Mouse (Mus musculus): Measurements from ENCODE around the gene Dgkd.
"Not testable (repeated sequence)": the region's sequence is repeated elsewhere in the genome, so short reads cannot be mapped to it uniquely, and the experiment has no call there.

The Dgkd gene

DNA sequence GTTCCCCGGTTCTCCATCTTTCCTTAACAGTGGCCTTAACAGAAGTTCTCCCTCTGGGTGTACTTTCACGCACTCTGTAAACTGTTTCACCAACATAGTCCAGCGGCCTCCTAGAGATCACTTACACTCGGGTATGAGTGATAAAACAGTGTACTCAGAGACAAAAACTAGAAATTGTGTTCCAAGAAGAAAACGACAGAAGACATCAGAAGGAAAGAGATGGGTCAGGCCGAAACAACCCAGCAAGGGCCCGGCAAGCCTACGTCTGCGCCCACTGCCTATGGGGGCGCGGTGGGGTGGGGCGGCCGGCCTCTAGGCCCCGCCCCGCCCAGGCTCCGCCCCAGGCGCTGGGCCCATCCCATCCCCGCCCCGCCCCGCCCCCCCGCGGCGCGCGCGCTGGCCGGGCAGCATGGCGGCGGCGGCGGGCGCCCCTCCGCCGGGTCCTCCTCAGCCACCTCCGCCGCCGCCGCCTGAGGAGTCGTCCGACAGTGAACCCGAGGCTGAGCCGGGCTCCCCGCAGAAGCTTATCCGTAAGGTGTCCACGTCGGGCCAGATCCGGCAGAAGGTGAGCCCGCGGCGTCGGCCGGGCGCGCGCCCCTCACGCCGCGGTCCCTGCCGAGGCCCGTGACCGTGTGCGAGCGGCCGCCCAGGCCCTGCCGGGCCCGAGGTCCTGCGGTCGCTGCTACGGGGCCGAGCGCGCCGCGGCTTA is at the start of gene Dgkd:
Dgkd (plus strand) TSS at position 396 of the 709 bp plus-strand sequence.
- peak; percentile 88 for DNase-seq (ENCODE audit: low read depth, low spot score)

DNA sequence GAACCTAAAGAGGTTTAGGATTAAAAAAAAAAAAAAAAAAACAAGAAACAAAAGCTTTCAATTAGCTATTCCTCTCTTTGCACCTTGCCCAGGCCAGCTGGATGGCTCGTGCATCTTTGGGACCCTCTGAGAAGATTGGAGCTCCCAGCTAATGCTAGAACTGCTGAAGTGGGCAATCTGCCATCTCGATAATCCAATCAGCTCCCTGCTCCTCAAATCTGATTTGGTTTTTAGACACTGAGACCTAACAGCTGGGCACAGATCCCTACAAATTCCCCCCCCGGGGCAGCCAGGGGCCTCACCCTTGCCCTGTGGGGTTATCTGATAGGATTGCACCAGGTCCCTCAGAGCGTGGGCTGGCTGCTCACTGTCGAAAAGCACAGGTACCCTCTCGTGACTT is 49.5 kb upstream of the Dgkd start, which contains the start of gene Sag:
Sag (plus strand) TSS at position 105 of the 400 bp plus-strand sequence.
- no peak for DNase-seq (ENCODE audit: low read depth, low spot score)

GRCm38 (mm10) chr1:87807751-87808150 is 45.3 kb upstream of the Dgkd start:
- DNase-seq (ENCODE audit: low read depth, low spot score), result no peak

GRCm38 (mm10) chr1:87811391-87811790 is 41.7 kb upstream of the Dgkd start:
- DNase-seq (ENCODE audit: low read depth, low spot score), result no peak

GRCm38 (mm10) chr1:87812061-87812460 is 41.0 kb upstream of the Dgkd start:
- DNase-seq (ENCODE audit: low read depth, low spot score), result no peak

DNA sequence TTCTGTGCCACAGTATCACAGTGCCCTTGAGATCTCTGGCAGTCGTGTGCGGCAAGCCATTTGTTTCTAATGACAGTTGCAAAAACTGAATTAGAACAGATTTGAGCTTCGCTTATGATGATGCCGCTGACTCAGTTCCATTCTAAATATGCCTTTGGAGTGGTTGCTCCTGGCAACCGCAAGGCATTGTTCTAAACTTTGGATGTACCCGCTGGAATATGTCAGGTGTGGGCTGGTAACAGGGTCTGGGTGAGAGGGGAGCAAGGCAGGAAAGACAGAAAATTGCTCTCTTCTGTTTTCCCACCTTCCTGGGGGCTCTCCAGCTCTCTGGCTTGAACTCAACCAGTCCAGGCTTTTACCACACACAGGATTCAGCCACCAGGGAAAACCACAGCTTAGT is 39.9 kb upstream of the Dgkd start:
- DNase-seq (ENCODE audit: low read depth, low spot score), result no peak

GRCm38 (mm10) chr1:87813681-87814080 is 39.4 kb upstream of the Dgkd start:
- DNase-seq (ENCODE audit: low read depth, low spot score), result no peak

DNA sequence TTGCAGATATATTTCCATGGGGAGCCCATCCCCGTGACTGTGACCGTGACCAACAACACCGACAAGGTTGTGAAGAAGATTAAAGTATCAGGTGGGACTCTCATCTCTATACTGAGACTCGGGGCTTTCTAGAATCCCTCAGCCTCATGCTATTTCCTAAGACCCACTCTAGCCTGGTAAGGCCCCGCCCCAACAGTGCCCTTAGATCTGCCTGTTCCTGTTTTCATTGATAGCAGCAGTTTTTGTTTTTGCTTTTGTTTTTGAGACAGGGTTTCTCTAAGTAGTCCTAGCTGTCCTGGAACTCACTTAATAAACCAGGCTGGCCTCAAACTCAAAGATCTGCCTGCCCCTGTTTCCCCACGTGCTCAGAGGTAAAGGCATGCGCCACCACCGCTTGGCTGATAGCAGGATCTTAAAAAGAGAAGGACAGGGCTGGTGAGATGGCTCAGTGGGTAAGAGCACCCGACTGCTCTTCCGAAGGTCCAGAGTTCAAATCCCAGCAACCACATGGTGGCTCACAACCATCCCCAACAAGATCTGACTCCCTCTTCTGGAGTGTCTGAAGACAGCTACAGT is 28.6 kb upstream of the Dgkd start:
- DNase-seq (ENCODE audit: low read depth, low spot score), result no peak

DNA sequence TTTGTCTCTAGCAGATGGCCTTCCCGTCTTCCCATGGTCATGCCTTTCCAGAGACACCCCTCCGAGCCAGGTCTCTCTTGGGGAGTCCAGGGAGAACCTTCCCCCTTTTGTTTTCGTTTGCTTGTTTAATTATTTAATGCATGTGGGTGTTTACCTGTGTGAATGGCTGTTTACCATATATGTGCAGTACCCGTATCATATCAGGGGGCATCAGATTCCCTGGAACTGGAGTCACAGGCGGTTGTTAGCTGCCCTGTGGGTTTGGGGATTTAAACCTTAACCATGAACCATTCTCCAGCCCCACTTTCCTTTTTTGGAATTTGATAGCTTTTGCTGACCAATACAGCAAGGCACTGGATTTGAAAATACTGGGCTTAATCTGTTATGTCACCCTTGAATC is 27.8 kb upstream of the Dgkd start:
- DNase-seq (ENCODE audit: low read depth, low spot score), result peak; percentile 51

GRCm38 (mm10) chr1:87825991-87826390 is 27.1 kb upstream of the Dgkd start:
- no peak for DNase-seq (ENCODE audit: low read depth, low spot score)

DNA sequence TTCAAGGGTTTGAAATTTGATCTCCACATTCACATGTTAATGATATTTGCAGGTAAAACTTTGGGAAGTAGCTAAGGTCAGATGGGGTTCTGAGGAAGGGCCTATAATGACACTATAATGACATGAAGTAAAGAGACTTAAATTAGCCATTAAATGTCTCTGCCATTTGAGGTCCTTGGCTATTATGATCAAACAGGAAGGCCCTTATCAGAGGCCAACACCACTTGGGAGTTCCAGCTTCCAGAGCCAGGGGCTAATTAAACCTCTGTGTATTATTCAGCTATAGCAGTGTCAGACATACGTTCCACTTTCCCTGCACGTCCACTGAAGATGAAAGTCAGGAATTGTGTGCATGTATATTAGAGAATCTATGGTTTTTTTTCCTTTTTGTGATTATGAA is 26.6 kb upstream of the Dgkd start:
- DNase-seq (ENCODE audit: low read depth, low spot score), result no peak

DNA sequence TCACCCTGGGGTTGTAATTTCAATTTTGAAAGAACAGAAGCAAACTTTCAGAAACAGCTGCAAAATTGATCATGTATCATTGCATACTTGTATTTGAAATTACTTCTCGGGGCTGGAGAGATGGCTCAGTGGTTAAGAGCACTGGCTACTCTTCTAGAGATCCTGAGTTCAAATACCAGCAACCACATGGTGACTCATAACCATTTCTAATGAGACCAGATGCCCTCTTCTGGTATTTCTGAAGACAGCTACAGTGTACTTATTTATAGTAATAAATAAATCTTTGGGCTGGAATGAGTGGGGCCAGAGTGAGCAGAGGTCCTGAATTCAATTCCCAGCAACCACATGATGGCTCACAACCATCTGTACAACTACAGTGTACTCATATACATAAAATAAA is 25.6 kb upstream of the Dgkd start:
- DNase-seq (ENCODE audit: low read depth, low spot score), result not testable (repeated sequence)

DNA sequence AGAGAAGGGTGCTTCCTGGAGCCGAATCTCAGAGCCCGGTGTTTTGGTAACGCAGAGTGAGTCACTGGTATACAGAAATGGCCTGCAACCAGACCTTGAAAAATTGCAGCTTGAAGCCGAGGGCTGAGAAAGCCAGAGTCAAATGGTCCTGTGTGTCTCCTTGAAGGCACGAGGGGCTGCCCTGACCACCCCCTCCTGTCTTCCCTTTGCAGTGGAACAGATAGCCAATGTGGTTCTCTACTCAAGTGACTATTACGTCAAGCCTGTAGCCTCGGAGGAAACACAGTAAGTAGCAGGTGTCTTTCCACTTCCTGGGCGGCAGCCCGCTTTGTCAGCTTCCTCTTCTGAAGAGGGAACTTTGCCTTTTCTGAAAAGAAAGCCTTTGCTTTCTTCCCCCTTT is 24.9 kb upstream of the Dgkd start:
- no peak for DNase-seq (ENCODE audit: low read depth, low spot score)

- peak; percentile 6 for DNase-seq (ENCODE audit: low read depth, low spot score)
Observed at GRCm38 (mm10) chr1:87828926-87829580, 24.0 kb upstream of the Dgkd start.

DNA sequence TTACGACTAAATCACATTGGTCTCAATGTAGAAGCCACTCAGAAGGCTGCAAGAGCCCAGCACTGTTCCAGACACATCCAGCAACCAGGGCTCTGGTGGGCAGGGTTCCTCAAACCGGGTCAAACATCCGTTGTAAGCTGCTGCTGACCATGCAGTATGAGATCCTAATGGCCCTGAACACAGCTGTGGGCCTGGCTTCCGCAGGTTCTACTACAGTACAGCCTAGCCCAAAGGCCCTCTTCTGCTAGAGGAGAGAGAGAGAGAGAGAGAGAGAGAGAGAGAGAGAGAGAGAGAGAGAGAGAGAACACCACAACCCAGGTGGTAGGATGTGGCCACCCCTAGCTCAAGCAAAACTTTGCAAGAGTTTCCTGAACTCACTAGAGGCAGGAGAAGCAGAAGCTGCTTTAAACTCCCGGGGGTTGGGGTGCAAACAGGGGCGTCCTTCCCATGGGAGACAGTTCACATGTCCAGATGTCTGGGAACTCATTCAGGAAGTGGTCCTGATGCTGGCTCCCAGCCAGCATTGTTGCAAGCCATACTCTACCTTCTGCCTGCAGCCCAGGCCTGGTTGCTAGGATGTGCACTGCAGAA is 23.4 kb upstream of the Dgkd start:
- no peak for DNase-seq (ENCODE audit: low read depth, low spot score)

GRCm38 (mm10) chr1:87836453-87836852 is 16.6 kb upstream of the Dgkd start:
- DNase-seq (ENCODE audit: low read depth, low spot score), result no peak

GRCm38 (mm10) chr1:87837018-87837417 is 16.1 kb upstream of the Dgkd start:
- no peak for DNase-seq (ENCODE audit: low read depth, low spot score)

GRCm38 (mm10) chr1:87840411-87841208 is 12.5 kb upstream of the Dgkd start:
- DNase-seq (ENCODE audit: low read depth, low spot score), result peak; percentile 10

DNA sequence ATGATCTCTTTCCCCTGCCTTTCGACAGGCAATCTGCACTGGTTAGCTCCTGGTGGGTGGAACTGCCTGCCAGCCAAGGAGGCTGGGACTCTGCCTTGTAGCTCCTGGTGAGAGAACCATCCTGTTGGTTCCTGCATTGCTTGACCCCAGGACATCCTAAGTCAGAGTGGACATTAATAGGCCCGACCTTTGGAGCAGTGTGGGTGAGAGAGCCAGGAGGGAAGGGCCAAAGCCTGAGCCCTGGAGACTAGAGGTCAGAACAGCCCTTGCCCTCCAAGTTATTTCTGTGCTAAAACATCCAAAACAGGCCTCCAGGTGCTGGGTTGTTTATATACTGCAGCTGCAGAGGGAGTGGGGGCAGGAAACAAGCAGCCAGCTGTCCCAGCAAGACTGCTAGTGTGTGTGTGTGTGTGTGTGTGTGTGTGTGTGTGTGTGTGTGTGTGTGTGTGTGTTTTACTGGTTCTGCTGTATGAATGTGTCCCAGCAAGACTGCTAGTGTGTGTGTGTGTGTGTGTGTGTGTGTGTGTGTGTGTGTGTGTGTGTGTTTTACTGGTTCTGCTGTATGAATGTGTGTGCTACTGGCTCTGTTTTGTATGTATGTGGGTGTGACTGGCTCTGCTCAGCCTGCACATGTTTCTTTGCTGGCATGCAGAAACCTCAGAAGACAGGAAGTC is 6.1 kb upstream of the Dgkd start:
- no peak for DNase-seq (ENCODE audit: low read depth, low spot score)

DNA sequence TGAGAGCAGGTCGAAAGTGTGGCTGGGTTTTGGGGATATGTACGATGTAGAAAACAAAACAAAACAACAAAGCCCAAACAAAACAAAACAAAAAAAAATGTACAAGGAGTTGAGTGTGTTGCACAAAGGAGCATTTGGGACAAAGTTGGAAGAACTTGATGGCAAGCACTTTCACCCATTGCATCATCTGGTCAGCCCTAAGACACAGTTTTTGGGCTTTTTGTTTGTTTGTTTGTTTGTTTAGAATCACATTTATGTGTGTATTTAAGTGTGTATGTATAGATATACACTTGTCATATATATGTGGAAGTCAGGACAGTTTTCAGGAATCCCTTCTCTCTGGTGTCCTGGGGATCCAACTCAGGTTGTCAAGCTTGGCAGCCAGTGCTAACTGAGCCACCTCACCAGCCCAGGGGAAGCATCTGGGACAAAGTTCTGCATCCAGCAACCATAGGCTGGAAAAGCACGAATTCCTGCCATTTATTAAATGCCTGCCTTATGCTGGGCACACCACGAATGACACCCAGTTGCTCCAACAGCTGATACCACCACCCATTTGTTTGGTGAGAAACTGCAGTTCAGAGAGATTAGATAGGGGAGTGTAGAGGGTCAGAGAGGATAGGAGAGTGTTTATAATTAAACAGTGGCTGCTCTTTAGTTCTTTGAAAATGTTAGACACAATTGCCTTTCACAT is 5.5 kb upstream of the Dgkd start:
- no peak for DNase-seq (ENCODE audit: low read depth, low spot score)

Data from ZHBTc4 (cell line).